Mouse (Mus musculus): ENCODE measurements around the gene Arhgef28. TPM values are rescaled to one million over a fixed set of nuclear protein-coding genes. Genes with fewer than 3 reads are reported as not detected.
"Not testable (repeated sequence)": the region's sequence is repeated elsewhere in the genome, so short reads cannot be mapped to it uniquely, and the experiment has no call there.

Arhgef28 gene
- polyA plus RNA-seq, 1 experiment from 2014 or later: 12.9 TPM

GRCm38 (mm10) chr13:98120356-98121123 lies 85.7 kb downstream of the Arhgef28 start:
- 71% methylated on average over 11 of the region's 11 CpGs for WGBS
- Histone ChIP-seq H3K9ac (replicated peaks) (no peak overlapping the region), H3K9me3 (no peaks in the 10 kb centered on the region)

GRCm38 (mm10) chr13:98118291-98118690 lies 87.9 kb downstream of the Arhgef28 start:
- no peak for ATAC-seq
- 72% methylated on average over 4 of the region's 4 CpGs for WGBS
- Histone ChIP-seq H3K9ac (replicated peaks) (no peak overlapping the region), H3K36me3 (no peaks in the 10 kb centered on the region), H3K4me1 (replicated peaks) (peaks cover 8% of the 10 kb centered on the region; the same call in 1 of the 2 replicates), H3K27me3 (no peaks in the 10 kb centered on the region), H3K4me2 (replicated peaks) (no peak overlapping the region), H3K9me3 (no peaks in the 10 kb centered on the region), H3K27ac (no peak overlapping the region), H3K4me3 (replicated peaks) (no peak overlapping the region)

More at GRCm38 (mm10) chr13:98120356-98121123, 85.7 kb downstream of the Arhgef28 start:
- H3K36me3 ChIP-seq: no peaks in the 10 kb centered on the region
- H3K27ac ChIP-seq: no peak overlapping the region; the same call in 1 of the 2 replicates
- H3K4me2 ChIP-seq (replicated peaks): no peak overlapping the region
- no peak overlapping the region for H3K4me3 ChIP-seq (replicated peaks)
- peaks cover 8% of the 10 kb centered on the region; the same call in 1 of the 2 replicates for H3K4me1 ChIP-seq (replicated peaks)
- no peak for ATAC-seq
- H3K27me3 ChIP-seq: no peaks in the 10 kb centered on the region

GRCm38 (mm10) chr13:98117566-98118254 lies 88.5 kb downstream of the Arhgef28 start:
- WGBS: 78% methylated on average over 7 of the region's 7 CpGs
- Histone ChIP-seq H3K36me3 (no peaks in the 10 kb centered on the region), H3K9ac (replicated peaks) (no peak overlapping the region), H3K4me3 (replicated peaks) (no peak overlapping the region), H3K4me2 (replicated peaks) (no peak overlapping the region), H3K27me3 (no peaks in the 10 kb centered on the region), H3K27ac (no peak overlapping the region), H3K4me1 (replicated peaks) (peaks cover 8% of the 10 kb centered on the region; the same call in 1 of the 2 replicates), H3K9me3 (no peaks in the 10 kb centered on the region)
- ATAC-seq: no peak

- Histone ChIP-seq H3K9me3 (no peaks in the 10 kb centered on the region), H3K27me3 (no peaks in the 10 kb centered on the region), H3K4me2 (replicated peaks) (no peak overlapping the region), H3K36me3 (no peaks in the 10 kb centered on the region), H3K9ac (replicated peaks) (no peak overlapping the region), H3K4me3 (replicated peaks) (no peak overlapping the region), H3K4me1 (replicated peaks) (peaks cover 8% of the 10 kb centered on the region; the same call in 1 of the 2 replicates), H3K27ac (no peak overlapping the region)
- 76% methylated on average over 6 of the region's 6 CpGs for WGBS
- no peak for ATAC-seq
Observed at GRCm38 (mm10) chr13:98115650-98116049, 90.6 kb downstream of the Arhgef28 start.

- peaks cover 2% of the 10 kb centered on the region; the same call in 1 of the 2 replicates for H3K4me1 ChIP-seq (replicated peaks)
- no peaks in the 10 kb centered on the region for H3K9me3 ChIP-seq
- H3K27ac ChIP-seq: no peak overlapping the region
- no peak overlapping the region for H3K9ac ChIP-seq (replicated peaks)
- no peak overlapping the region for H3K4me2 ChIP-seq (replicated peaks)
- no peak for ATAC-seq
- no peaks in the 10 kb centered on the region for H3K27me3 ChIP-seq
- H3K4me3 ChIP-seq (replicated peaks): no peak overlapping the region
- no peaks in the 10 kb centered on the region for H3K36me3 ChIP-seq
- 82% methylated on average over 4 of the region's 4 CpGs for WGBS
Observed at GRCm38 (mm10) chr13:98115051-98115450, 91.2 kb downstream of the Arhgef28 start.

- Histone ChIP-seq H3K9ac (replicated peaks) (no peak overlapping the region), H3K27ac (no peak overlapping the region), H3K4me3 (replicated peaks) (no peak overlapping the region), H3K36me3 (no peaks in the 10 kb centered on the region), H3K9me3 (no peaks in the 10 kb centered on the region), H3K4me2 (replicated peaks) (no peak overlapping the region), H3K4me1 (replicated peaks) (no peaks in the 10 kb centered on the region), H3K27me3 (no peaks in the 10 kb centered on the region)
- no peak for ATAC-seq
- WGBS: 83% methylated on average over 7 of the region's 7 CpGs
Observed at GRCm38 (mm10) chr13:98112812-98113503, 93.3 kb downstream of the Arhgef28 start.

- no peak for ATAC-seq
- Histone ChIP-seq H3K9ac (replicated peaks) (no peak overlapping the region), H3K36me3 (no peaks in the 10 kb centered on the region), H3K9me3 (0 out of 2 replicates have a peak, but pooled peaks cover 2% of the 10 kb centered on the region), H3K4me3 (replicated peaks) (no peak overlapping the region), H3K4me2 (replicated peaks) (no peak overlapping the region), H3K27ac (no peak overlapping the region), H3K27me3 (no peaks in the 10 kb centered on the region), H3K4me1 (replicated peaks) (no peaks in the 10 kb centered on the region)
- WGBS: 85% methylated on average over 5 of the region's 5 CpGs
Observed at GRCm38 (mm10) chr13:98111531-98111930, 94.7 kb downstream of the Arhgef28 start.

- no peak for ATAC-seq
- H3K4me3 ChIP-seq (replicated peaks): no peak overlapping the region
- H3K27ac ChIP-seq: no peak overlapping the region
- no peak overlapping the region for H3K9ac ChIP-seq (replicated peaks)
- no peaks in the 10 kb centered on the region for H3K27me3 ChIP-seq
- no peak overlapping the region for H3K4me2 ChIP-seq (replicated peaks)
- H3K36me3 ChIP-seq: no peaks in the 10 kb centered on the region
- H3K4me1 ChIP-seq (replicated peaks): no peaks in the 10 kb centered on the region
- WGBS: 51% methylated on average over 2 of the region's 2 CpGs
- H3K9me3 ChIP-seq: 0 out of 2 replicates have a peak, but pooled peaks cover 7% of the 10 kb centered on the region
Observed at GRCm38 (mm10) chr13:98111021-98111420, 95.2 kb downstream of the Arhgef28 start.

GRCm38 (mm10) chr13:98108481-98108880 lies 97.8 kb downstream of the Arhgef28 start:
- not testable (repeated sequence) for H3K4me3 ChIP-seq (replicated peaks); ATAC-seq; H3K4me1 ChIP-seq (replicated peaks); H3K36me3 ChIP-seq; H3K27me3 ChIP-seq; H3K9ac ChIP-seq (replicated peaks); H3K4me2 ChIP-seq (replicated peaks); H3K27ac ChIP-seq; H3K9me3 ChIP-seq
- 92% methylated on average over 3 of the region's 3 CpGs for WGBS

GRCm38 (mm10) chr13:98107621-98108020 lies 98.6 kb downstream of the Arhgef28 start:
- Histone ChIP-seq H3K27ac (no peak overlapping the region), H3K4me3 (replicated peaks) (no peak overlapping the region), H3K36me3 (no peaks in the 10 kb centered on the region), H3K27me3 (no peaks in the 10 kb centered on the region), H3K9ac (replicated peaks) (no peak overlapping the region), H3K4me1 (replicated peaks) (no peaks in the 10 kb centered on the region), H3K4me2 (replicated peaks) (no peak overlapping the region), H3K9me3 (0 out of 2 replicates have a peak, but pooled peaks cover 7% of the 10 kb centered on the region)
- WGBS: 88% methylated on average over 2 of the region's 2 CpGs
- no peak for ATAC-seq

GRCm38 (mm10) chr13:98095966-98096365 lies 110.3 kb downstream of the Arhgef28 start:
- no peak overlapping the region for H3K9ac ChIP-seq (replicated peaks)
- WGBS: 37% methylated on average over 4 of the region's 4 CpGs
- H3K27me3 ChIP-seq: no peaks in the 10 kb centered on the region
- H3K36me3 ChIP-seq: no peaks in the 10 kb centered on the region
- no peak overlapping the region for H3K4me2 ChIP-seq (replicated peaks)
- H3K27ac ChIP-seq: no peak overlapping the region
- H3K4me1 ChIP-seq (replicated peaks): peaks cover 10% of the 10 kb centered on the region
- no peak overlapping the region for H3K4me3 ChIP-seq (replicated peaks)
- H3K9me3 ChIP-seq: no peaks in the 10 kb centered on the region
- no peak for ATAC-seq

- Histone ChIP-seq H3K4me1 (replicated peaks) (peaks cover 10% of the 10 kb centered on the region), H3K27ac (no peak overlapping the region), H3K9ac (replicated peaks) (no peak overlapping the region), H3K36me3 (no peaks in the 10 kb centered on the region), H3K27me3 (no peaks in the 10 kb centered on the region), H3K4me3 (replicated peaks) (no peak overlapping the region), H3K4me2 (replicated peaks) (no peak overlapping the region), H3K9me3 (no peaks in the 10 kb centered on the region)
- 75% methylated on average over 3 of the region's 3 CpGs for WGBS
- ATAC-seq: no peak
Observed at GRCm38 (mm10) chr13:98094332-98094731, 111.9 kb downstream of the Arhgef28 start.

Data from midbrain, embryonic 13.5 days (tissue).